Mouse (Mus musculus) erythroblast, embryonic 14.5 days (primary cell): ENCODE data around the gene Mreg. TPM values are rescaled to one million over a fixed set of nuclear protein-coding genes. Genes with fewer than 3 reads are reported as not detected.
"Not testable (repeated sequence)": the region's sequence is repeated elsewhere in the genome, so short reads cannot be mapped to it uniquely, and the experiment has no call there.

Experiments
- H3K27me3 ChIP-seq: 2 replicates; pipeline ENCODE4 v1.6.1; 2012; ENCODE audit warnings: inconsistent platforms; ENCODE audit not compliant: control insufficient read depth
- H3K36me3 ChIP-seq: 2 replicates; pipeline ENCODE4 v1.6.1; 2012; ENCODE audit warnings: mild to moderate bottlenecking, inconsistent platforms; ENCODE audit not compliant: control insufficient read depth
- H3K4me1 ChIP-seq: 2 replicates; pipeline ENCODE4 v1.6.1; 2012; ENCODE audit warnings: inconsistent platforms; ENCODE audit not compliant: control insufficient read depth
- H3K4me3 ChIP-seq: replicated peaks from 2 replicates; pipeline ENCODE3; 2012; ENCODE audit warnings: moderate library complexity, mild to moderate bottlenecking, inconsistent platforms
- H3K9me3 ChIP-seq: 2 replicates; pipeline ENCODE4 v1.6.1; 2012; ENCODE audit warnings: low read length, inconsistent platforms, mixed read lengths; ENCODE audit not compliant: control insufficient read depth
- GATA1 ChIP-seq: IDR thresholded peaks from 2 replicates; pipeline ENCODE4 v1.6.1; 2012; ENCODE audit warnings: low read length, inconsistent platforms, mixed read lengths
- TAL1 ChIP-seq: IDR thresholded peaks from 3 replicates; pipeline ENCODE4 v1.6.1; 2012; ENCODE audit warnings: low read length, inconsistent platforms, mixed read lengths
- polyA plus RNA-seq: library from polyadenylated mRNA; stranded (reverse); fragments of >175 nt; gene quantifications from 2 replicates; pipeline ENCODE4 v1.2.3, GENCODE M21; 2012

The Mreg gene
- polyA plus RNA-seq, 1 experiment, result 0.01 TPM

GRCm38 (mm10) chr1:72244317-72245036, 32.4 kb upstream of the Mreg start:
- H3K4me3 ChIP-seq, result peak overlapping the region; percentile 63
- TF ChIP-seq GATA1, result no peak
- TF ChIP-seq TAL1, result no peak

GRCm38 (mm10) chr1:72243656-72244316, 31.7 kb upstream of the Mreg start:
- Histone ChIP-seq H3K36me3 (no peaks in the 10 kb centered on the region), H3K9me3 (no peaks in the 10 kb centered on the region), H3K27me3 (no peaks in the 10 kb centered on the region), H3K4me3 (peak overlapping the region; percentile 63), H3K4me1 (peaks cover 22% of the 10 kb centered on the region)
- TF ChIP-seq GATA1 (no peak), TAL1 (no peak)

More at GRCm38 (mm10) chr1:72244317-72245036, 32.4 kb upstream of the Mreg start:
- peaks cover 22% of the 10 kb centered on the region for H3K4me1 ChIP-seq
- no peaks in the 10 kb centered on the region for H3K27me3 ChIP-seq
- no peaks in the 10 kb centered on the region for H3K36me3 ChIP-seq
- H3K9me3 ChIP-seq, result no peaks in the 10 kb centered on the region

GRCm38 (mm10) chr1:72242581-72243143, 30.6 kb upstream of the Mreg start:
- TF ChIP-seq TAL1 (no peak), GATA1 (no peak)
- Histone ChIP-seq H3K4me3 (no peak overlapping the region), H3K27me3 (peaks cover 10% of the 10 kb centered on the region), H3K9me3 (no peaks in the 10 kb centered on the region), H3K4me1 (peaks cover 22% of the 10 kb centered on the region), H3K36me3 (no peaks in the 10 kb centered on the region)

- H3K9me3 ChIP-seq, H3K4me3 ChIP-seq, H3K36me3 ChIP-seq: not testable (repeated sequence)
- peaks cover 43% of the 10 kb centered on the region for H3K27me3 ChIP-seq
- peaks cover 16% of the 10 kb centered on the region for H3K4me1 ChIP-seq
Observed at GRCm38 (mm10) chr1:72239113-72239512, 27.0 kb upstream of the Mreg start.

- H3K27me3 ChIP-seq, result peaks cover 49% of the 10 kb centered on the region
- TF ChIP-seq TAL1 (no peak), GATA1 (no peak)
- H3K4me3 ChIP-seq, result no peak overlapping the region
- H3K36me3 ChIP-seq, result no peaks in the 10 kb centered on the region
- peaks cover 7% of the 10 kb centered on the region for H3K4me1 ChIP-seq
- no peaks in the 10 kb centered on the region for H3K9me3 ChIP-seq
Observed at GRCm38 (mm10) chr1:72238016-72238580, 26.0 kb upstream of the Mreg start.

GRCm38 (mm10) chr1:72237007-72237775, 25.1 kb upstream of the Mreg start:
- H3K4me3 ChIP-seq, result no peak overlapping the region
- peaks cover 52% of the 10 kb centered on the region for H3K27me3 ChIP-seq
- no peaks in the 10 kb centered on the region for H3K9me3 ChIP-seq
- H3K4me1 ChIP-seq, result peaks cover 4% of the 10 kb centered on the region; the same call in 1 of the 2 replicates
- H3K36me3 ChIP-seq, result no peaks in the 10 kb centered on the region
- no peak for TF ChIP-seq GATA1
- TF ChIP-seq TAL1, result no peak

GRCm38 (mm10) chr1:72236363-72237006, 24.4 kb upstream of the Mreg start:
- peak overlapping the region; percentile 52 for H3K4me3 ChIP-seq
- H3K4me1 ChIP-seq, H3K9me3 ChIP-seq, H3K36me3 ChIP-seq: not testable (repeated sequence)
- H3K27me3 ChIP-seq, result peaks cover 52% of the 10 kb centered on the region

- not testable (repeated sequence) for H3K36me3 ChIP-seq, H3K4me3 ChIP-seq, H3K9me3 ChIP-seq, H3K4me1 ChIP-seq
- peaks cover 42% of the 10 kb centered on the region for H3K27me3 ChIP-seq
Observed at GRCm38 (mm10) chr1:72232592-72232991, 20.5 kb upstream of the Mreg start.

- TF ChIP-seq GATA1, result no peak
- TF ChIP-seq TAL1, result no peak
- Histone ChIP-seq H3K27me3 (peaks cover 28% of the 10 kb centered on the region), H3K36me3 (no peaks in the 10 kb centered on the region)
Observed at GRCm38 (mm10) chr1:72228974-72229373, 16.9 kb upstream of the Mreg start.

More at GRCm38 (mm10) chr1:72228974-72229373, 16.9 kb upstream of the Mreg start:
- Histone ChIP-seq H3K9me3 (no peaks in the 10 kb centered on the region; the same call in 1 of the 2 replicates), H3K4me3 (no peak overlapping the region), H3K4me1 (peaks cover 12% of the 10 kb centered on the region)
